In the genomic region with DNA sequence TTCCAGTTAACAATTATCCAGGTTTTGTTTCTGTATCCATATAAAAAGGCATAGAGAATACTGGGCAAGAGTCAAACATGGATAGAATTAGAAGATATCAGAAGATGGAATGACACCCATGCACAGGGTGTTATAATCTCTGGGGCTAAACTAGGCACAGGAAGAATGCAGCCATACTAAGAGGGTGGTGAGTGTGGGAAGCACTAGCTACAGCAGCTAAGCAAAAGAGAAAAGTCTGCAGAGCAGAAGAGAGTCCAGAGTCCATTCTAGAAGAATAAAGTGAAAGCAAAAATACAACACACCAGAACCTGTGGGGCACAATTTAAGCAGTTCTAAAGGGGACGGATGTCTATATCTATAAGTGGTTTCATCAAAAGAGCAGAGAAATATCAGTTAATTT, we compare ENCODE assay signal across 24 mouse cellular contexts.
A peak's percentile ranks its signal among the peaks of the same experiment; 100 is the strongest.
DNase-seq lines count a peak whose midpoint lies in the region; ATAC-seq lines count a peak whose summit lies in the region.
"Had no signal": no experiment of that assay in that cellular context is flagged by ENCODE, and none has a peak within 500 bp of the region (broad histone marks: within the 10 kb centered on the region; RNA-seq: fewer than 3 reads in every experiment).

No protein-coding gene starts in this region.

- H3K4me3 ChIP-seq in heart, embryonic 12.5 days: no peak overlapping the region
- H3K4me3 ChIP-seq in heart, embryonic 16.5 days (ENCODE audit: low read length): no peak overlapping the region
- no peak overlapping the region for H3K4me3 ChIP-seq in kidney, embryonic 15.5 days (replicated peaks)
- H3K4me3 ChIP-seq: embryonic facial prominence, embryonic 13.5 days; forebrain, embryonic 12.5 days; gastrocnemius, adult 2 months; hindbrain, embryonic 12.5 days had no signal

- H3K4me2 ChIP-seq in heart, embryonic 12.5 days: no peak overlapping the region
- H3K4me2 ChIP-seq in heart, embryonic 16.5 days (ENCODE audit: low read depth, low read length): peak overlapping the region; percentile 28
- H3K4me2 ChIP-seq in kidney, embryonic 15.5 days: no peak overlapping the region
- H3K4me2 ChIP-seq: embryonic facial prominence, embryonic 13.5 days; forebrain, embryonic 12.5 days; hindbrain, embryonic 12.5 days had no signal

- no peak overlapping the region for H3K9ac ChIP-seq in heart, embryonic 12.5 days
- H3K9ac ChIP-seq in heart, embryonic 16.5 days (ENCODE audit: low read length): no peak overlapping the region
- no peak overlapping the region for H3K9ac ChIP-seq in kidney, embryonic 15.5 days
- H3K9ac ChIP-seq: embryonic facial prominence, embryonic 13.5 days; forebrain, embryonic 12.5 days; hindbrain, embryonic 12.5 days had no signal

- no peaks in the 10 kb centered on the region for H3K27me3 ChIP-seq in heart, embryonic 12.5 days (replicated peaks)
- no peaks in the 10 kb centered on the region for H3K27me3 ChIP-seq in heart, embryonic 16.5 days (ENCODE audit: control insufficient read depth, insufficient read depth, low read length)
- no peaks in the 10 kb centered on the region for H3K27me3 ChIP-seq in kidney, embryonic 15.5 days
- H3K27me3 ChIP-seq: CH12.LX; embryonic facial prominence, embryonic 13.5 days; forebrain, embryonic 12.5 days; hindbrain, embryonic 12.5 days; Patski had no signal

- peak overlapping the region; percentile 54; the same call in 1 of the 2 replicates for H3K27ac ChIP-seq in heart, embryonic 12.5 days (ENCODE audit: poor library complexity, severe bottlenecking)
- peak overlapping the region; percentile 31; the same call in 1 of the 2 replicates for H3K27ac ChIP-seq in heart, embryonic 16.5 days (ENCODE audit: low read length)
- no peak overlapping the region for H3K27ac ChIP-seq in kidney, embryonic 15.5 days
- H3K27ac ChIP-seq: embryonic facial prominence, embryonic 13.5 days; forebrain, embryonic 12.5 days; gastrocnemius, adult 2 months; hindbrain, embryonic 12.5 days had no signal

- intact Hi-C loops in heart, postnatal 10 days (cut with DNase I): no loop called here

- H3K9me3 ChIP-seq in heart, embryonic 12.5 days (replicated peaks): no peaks in the 10 kb centered on the region
- no peaks in the 10 kb centered on the region for H3K9me3 ChIP-seq in heart, embryonic 16.5 days (replicated peaks; ENCODE audit: control insufficient read depth, low read length)
- no peaks in the 10 kb centered on the region for H3K9me3 ChIP-seq in kidney, embryonic 15.5 days (replicated peaks)
- H3K9me3 ChIP-seq: embryonic facial prominence, embryonic 13.5 days; forebrain, embryonic 12.5 days; hindbrain, embryonic 12.5 days had no signal

- no peak for DNase-seq in heart, postnatal 10 days
- no peak for DNase-seq in heart, adult 11 months
- DNase-seq in kidney, adult 9 months: peak; percentile 6
- DNase-seq: adrenal gland, adult 2 months; adrenal gland, postnatal 25 days; cerebellum, adult 18-20 months; cerebellum, adult 9-11 months; cerebellum, postnatal 36 days; gastrocnemius, adult 2 months; gastrocnemius, postnatal 25 days; heart, postnatal 4 days; kidney, adult 8-10 months had no signal

- no peaks in the 10 kb centered on the region for H3K36me3 ChIP-seq in heart, embryonic 12.5 days
- no peaks in the 10 kb centered on the region for H3K36me3 ChIP-seq in heart, embryonic 16.5 days (ENCODE audit: control insufficient read depth, insufficient read depth)
- H3K36me3 ChIP-seq in kidney, embryonic 15.5 days: no peaks in the 10 kb centered on the region
- H3K36me3 ChIP-seq: embryonic facial prominence, embryonic 13.5 days; forebrain, embryonic 12.5 days; hindbrain, embryonic 12.5 days had no signal

- ATAC-seq in heart, embryonic 12.5 days (ENCODE audit: insufficient number of reproducible peaks, low FRiP score): no peak
- peak; percentile 77 for ATAC-seq in heart, embryonic 16.5 days (replicated peaks; ENCODE audit: extremely low read depth, insufficient read depth, low FRiP score)
- no peak for ATAC-seq in kidney, embryonic 15.5 days (replicated peaks; ENCODE audit: low FRiP score)
- ATAC-seq: activated CD4-positive, CD25-positive, alpha-beta regulatory T cell, adult 4 months; forebrain, embryonic 16.5 days; hindbrain, embryonic 16.5 days; inflammation-experienced regulatory T-cells, adult 6 months; Patski had no signal

- H3K4me1 ChIP-seq in heart, embryonic 12.5 days (replicated peaks): peaks cover 5% of the 10 kb centered on the region; the same call in 1 of the 2 replicates
- 0 out of 2 replicates have a peak, but pooled peaks cover 2% of the 10 kb centered on the region for H3K4me1 ChIP-seq in heart, embryonic 16.5 days (ENCODE audit: control insufficient read depth, insufficient read depth, low read length)
- H3K4me1 ChIP-seq in kidney, embryonic 15.5 days: no peaks in the 10 kb centered on the region
- H3K4me1 ChIP-seq: embryonic facial prominence, embryonic 13.5 days had no signal

- 56% methylated on average over 1 of the region's 1 CpGs for WGBS in heart, embryonic 12.5 days
- WGBS in heart, embryonic 16.5 days: 58% methylated on average over 1 of the region's 1 CpGs
- WGBS in kidney, embryonic 15.5 days: 94% methylated on average over 1 of the region's 1 CpGs
